Mouse (Mus musculus) kidney, postnatal 4 days (tissue): ENCODE results near the gene Gale.
"Not testable (repeated sequence)": the region's sequence is repeated elsewhere in the genome, so short reads cannot be mapped to it uniquely, and the experiment has no call there.

Experiments used
- DNase-seq, 2 experiments: peaks; one replicate each; pipeline ENCODE4 v3.0.0; 2021; ENCODE audit warnings: mixed read lengths in 2 of 2

Gene Gale

GRCm38 (mm10) chr4:135963457-135964193 is at the start of gene Gale:
Gale (plus strand) TSS chr4:135963727.
- peak; percentile 96 to 98 for DNase-seq

DNA sequence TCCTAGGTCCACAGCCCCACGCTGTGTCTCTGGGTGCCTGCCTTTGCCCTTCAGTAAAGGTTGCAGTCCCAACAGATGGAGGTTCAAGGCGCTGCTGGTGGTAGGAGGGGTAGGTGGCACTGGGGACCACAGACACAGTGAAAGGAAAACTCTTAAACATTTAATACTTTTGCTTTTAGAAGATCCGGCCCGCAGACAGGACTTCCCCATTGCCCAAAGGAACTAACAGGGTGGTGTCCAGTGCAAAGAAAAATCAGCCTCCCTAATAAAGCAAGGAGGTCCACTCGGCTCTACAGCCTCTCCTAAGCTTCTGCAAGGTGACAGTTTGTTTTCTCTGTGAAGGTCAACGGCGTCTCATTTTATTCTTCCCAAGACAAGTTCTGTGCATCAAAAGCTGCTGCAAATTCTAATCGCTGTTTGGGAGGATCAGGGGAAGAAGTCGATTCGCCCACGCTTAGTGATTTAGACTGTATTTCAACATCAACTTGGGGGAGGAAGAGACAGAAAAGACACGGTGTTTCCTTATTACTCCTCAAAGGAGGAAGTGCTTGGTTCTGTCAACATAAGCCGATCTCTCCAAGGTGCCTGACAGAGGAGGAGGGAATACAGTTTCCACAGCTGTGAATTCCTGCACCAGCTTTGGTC is 44.8 kb upstream of the Gale start:
- no peak for DNase-seq

DNA sequence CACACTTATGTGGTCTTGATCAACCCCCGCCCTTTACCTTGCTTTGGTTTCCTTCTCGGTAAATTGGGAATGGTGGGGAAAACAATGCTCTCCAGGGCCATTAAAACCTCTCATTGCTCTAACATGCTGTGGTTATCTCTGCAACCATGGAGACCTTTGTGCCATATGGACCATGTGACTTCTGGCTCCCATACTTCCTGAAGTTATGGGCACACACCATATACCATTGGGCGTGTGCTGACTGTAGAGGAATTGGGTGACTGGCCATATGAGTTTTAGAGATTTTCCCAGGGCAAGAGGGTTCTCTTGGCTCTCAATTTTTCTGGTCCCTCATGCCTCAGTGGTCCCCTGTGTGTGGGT is 44.3 kb upstream of the Gale start:
- no peak for DNase-seq

- peak; percentile 97 to 98 for DNase-seq
Observed at GRCm38 (mm10) chr4:135920304-135921241, 43.0 kb upstream of the Gale start, which contains the start of gene Fuca1. Fuca1 (plus strand) TSS chr4:135920735.

DNA sequence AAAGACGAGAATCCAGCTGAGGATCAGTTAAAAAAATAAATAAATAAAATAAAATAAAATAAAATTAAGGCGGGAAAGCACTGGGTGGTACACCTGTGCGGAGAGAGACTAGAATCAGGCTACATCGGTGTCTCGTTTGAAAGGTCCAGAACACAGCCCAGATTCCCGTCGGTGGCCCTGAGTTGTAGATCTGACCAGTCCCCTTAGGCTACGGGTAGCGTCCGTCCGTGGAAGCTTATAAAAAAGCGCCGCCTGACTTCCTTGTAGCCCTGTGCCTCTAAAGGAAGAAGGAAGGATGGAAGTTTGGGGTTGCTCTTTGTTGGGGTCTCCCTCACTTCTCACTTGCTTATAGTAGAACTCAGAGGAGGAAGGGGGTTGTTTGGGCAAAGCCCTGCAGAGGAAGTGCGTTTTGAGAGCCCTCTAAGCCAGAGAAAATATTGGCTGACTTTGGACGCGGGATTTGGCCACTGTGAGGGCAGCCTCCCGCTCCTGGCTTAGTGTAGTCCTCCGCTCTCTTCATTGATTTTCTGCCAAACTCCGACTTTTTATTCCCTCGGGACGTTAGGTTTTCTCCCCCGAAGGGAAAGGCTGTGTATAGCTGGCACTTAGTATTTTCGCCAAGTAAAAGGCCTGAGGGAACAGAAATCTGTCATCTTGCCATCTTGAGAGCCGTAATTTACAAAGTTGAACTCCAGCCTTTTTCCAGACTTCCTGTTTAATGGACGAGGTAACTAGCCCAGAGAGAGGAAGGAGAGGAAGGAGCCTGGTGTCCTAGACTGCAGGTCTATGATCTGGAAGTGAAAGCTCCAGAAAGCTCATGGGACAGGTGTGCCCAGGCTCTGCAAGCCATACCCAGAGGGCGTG is 42.0 kb upstream of the Gale start:
- DNase-seq, result peak; percentile 35 to 49

DNA sequence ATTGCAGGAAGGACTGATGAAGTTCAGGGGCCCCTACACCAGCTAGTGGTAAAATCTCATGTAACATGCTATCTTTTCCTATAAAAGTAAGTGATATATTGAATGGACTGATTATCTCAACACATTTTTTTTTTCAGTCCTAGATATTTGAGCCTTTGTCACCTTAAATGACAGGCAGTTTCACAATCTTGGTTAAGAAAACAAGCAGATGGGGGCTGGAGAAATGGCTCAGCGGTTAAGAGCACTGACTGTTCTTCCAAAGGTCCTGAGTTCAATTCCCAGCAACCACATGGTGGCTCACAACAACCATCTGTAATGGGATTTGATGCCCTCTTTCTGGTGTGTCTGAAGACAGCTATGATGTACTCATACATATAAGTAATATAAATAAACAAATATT is 41.3 kb upstream of the Gale start:
- no peak for DNase-seq

DNA sequence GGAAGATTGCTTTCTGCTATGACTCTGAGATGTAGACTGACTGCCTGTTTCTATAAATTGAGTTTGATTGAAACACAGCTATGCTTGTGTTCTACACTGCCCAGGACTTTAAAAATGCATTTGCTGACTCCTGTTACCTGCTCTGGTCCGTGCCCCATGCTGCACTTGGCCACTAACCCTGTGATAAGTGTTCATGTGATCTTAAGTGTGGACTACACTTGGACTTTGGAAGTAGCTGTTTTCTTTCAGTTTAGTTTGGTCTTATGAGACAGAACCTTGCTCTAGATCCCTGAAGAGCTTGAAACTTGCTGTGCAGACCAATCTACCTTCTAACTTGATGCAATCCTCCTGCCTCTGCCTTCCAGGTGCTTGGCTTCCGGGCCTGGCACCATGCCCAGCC is 39.1 kb upstream of the Gale start:
- no peak for DNase-seq

- no peak for DNase-seq
Observed at GRCm38 (mm10) chr4:135925341-135925740, 38.2 kb upstream of the Gale start.

DNA sequence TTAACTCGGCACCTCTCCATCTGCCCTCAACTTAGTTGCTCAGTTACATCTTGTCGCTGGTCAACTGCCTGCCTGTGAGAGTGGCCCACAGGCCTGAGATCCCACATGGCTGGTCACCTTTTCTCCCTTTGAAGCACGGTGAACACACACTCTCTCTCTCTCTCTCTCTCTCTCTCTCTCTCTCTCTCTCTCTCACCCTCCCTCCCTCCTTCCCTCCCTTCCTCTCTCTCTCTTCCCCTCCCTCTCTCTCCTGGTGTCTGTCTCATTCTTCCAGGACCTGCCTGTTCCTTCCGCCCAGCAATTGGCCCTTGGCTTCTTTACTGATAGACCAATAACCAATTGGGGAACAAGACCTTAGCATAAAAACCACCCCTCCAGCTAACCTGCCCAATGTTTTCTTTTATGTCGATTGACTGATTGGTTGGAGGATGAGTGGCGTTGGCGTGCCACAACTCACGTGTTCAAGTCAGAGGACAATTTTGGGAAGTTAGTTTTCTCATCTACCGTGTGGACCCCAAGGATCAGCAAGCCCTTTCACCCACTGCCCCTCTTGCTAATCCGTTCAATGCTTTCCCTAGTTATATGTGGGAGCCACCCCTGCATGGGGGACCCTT is 37.2 kb upstream of the Gale start:
- no peak for DNase-seq

- no peak for DNase-seq
Observed at GRCm38 (mm10) chr4:135926861-135927260, 36.7 kb upstream of the Gale start.

DNA sequence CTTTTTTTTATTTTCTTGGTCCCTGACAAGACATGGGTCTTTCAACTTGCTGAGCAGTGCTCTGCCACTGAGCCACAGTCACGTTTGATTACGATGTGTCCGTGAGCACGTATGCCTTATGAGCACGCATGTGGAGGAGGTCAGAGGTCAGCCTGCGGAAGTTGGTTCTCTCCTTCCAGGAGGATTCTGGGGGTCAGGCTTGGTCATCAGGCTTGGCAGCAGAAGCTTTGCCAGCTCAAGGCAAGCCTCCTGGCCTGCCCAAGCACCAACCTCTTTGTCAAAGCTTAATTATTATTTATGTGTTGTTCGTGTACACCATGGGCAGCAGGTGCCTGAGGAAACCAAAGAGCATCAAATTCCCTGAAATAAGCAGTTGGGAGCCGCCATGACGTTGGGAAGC is 35.2 kb upstream of the Gale start:
- no peak for DNase-seq

- no peak for DNase-seq
Observed at GRCm38 (mm10) chr4:135929405-135929804, 34.1 kb upstream of the Gale start.

- DNase-seq, result no peak
Observed at GRCm38 (mm10) chr4:135929828-135930227, 33.7 kb upstream of the Gale start.

DNA sequence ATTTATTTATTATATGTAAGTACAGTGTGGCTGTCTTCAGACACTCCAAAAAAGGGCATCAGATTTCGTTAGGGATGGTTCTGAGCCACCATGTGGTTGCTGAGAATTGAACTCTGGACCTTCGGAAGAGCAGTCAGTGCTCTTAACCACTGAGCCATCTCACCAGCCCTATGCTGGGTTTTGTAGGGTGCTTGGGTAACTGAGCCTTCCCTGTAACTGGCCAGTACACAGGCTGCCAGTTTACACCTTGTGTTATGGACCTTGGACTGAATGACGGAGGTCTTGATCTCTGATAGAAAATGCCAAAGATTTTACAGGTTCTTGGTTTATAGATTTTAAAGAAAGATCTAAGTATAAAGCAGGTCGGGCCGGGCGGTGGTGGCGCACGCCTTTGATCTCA is 33.3 kb upstream of the Gale start:
- DNase-seq, result no peak

GRCm38 (mm10) chr4:135931832-135932231 is 31.7 kb upstream of the Gale start:
- DNase-seq, result peak; percentile 33 to 48

DNA sequence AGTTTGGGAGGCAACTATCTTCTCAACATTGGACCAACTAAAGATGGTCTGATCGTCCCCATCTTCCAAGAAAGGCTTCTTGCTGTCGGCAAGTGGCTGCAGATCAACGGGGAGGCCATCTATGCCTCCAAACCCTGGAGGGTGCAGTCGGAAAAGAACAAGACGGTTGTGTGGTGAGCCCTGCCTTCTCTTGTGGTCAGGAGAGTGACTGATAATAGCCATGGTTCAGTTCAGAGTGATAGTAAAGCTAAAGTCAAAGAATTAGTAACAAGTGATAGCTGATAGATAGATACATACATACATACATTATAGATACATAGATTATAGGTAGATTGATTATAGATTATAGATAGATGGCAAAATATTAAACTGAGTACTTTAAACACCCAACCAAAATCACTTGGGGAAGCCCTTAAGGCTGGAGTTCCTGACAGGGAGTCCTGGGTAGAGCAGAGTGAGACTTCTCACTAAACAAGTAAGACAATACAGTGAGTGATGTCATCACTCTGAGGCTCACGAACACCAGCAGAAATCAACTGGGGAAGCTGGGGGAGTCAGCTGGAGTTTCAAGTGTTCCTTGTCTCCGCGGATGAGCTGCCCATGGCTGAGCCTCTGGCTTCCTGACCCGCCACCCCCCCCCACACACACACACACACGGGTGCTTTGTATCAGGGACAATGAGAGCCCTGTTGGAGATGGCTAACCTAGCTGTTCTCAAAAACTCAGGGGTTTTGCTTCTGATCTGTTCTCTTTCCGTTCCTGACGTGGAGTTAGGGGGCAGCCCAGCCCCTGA is 28.6 kb upstream of the Gale start:
- no peak for DNase-seq

DNA sequence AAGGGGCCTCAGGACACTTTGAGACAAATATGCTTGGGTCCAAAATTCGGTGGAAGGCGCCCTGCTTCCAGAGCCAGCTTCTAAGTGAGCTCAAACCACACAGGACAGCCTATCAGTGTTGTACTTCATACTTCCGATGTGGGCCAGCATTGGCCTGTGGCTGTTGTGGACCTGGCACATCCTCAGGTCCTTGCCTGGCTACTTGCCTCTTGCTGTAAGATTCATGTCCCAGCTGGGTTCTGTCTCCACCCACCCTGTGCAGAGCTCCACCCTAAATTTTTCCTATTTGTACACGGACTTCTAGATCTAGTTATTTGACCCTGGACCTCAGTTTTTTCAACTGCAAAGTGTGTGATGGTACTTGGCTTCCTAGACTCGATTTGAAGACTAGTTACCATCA is 28.0 kb upstream of the Gale start:
- no peak for DNase-seq

DNA sequence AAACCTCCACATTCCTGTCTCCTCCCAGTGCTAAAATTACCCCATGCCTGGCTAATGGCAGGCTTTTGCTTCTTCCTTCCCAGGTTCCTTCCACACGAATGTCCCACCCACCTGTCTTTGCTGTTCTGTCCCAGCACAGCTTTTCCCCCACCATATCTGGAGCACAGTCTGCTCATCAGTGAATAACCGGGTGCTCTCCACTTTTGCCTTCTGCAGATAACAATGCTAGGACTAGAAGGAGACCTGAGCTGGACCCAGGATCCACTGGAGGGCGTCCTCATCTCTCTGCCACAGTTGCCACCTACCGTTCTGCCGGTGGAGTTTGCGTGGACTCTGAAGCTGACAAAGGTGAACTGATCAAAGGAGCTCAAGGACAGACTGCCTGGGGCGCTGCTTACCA is 24.7 kb upstream of the Gale start:
- DNase-seq, result no peak

- not testable (repeated sequence) for DNase-seq
Observed at GRCm38 (mm10) chr4:135941026-135941425, 22.5 kb upstream of the Gale start.

- no peak for DNase-seq
Observed at GRCm38 (mm10) chr4:135942193-135942592, 21.3 kb upstream of the Gale start.

DNA sequence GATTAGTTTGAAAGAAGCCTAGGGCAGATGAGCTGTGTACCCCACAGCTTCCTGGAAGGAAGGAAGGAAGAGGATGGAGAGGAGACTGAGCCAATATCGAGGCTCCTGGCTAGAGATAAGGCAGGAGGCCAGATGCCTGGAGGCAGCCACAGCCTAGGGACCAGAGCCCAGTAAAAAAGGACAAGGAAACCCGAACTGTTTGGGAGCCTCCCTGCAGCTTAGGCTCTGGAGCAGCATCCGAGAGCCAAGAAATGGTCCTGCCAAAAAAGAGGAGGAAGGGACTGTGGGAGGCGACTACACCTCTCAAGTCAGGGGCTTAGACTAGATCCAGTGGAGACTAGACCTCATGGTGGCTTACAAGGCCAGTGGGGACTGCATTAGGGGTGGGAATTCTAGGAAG is 20.1 kb upstream of the Gale start:
- no peak for DNase-seq
